Mouse (Mus musculus): ENCODE results near the gene Gm14410.
A peak's percentile ranks its signal among the peaks of the same experiment; 100 is the strongest.
"Not testable (repeated sequence)": the region's sequence is repeated elsewhere in the genome, so short reads cannot be mapped to it uniquely, and the experiment has no call there.

Gm14410 gene

GRCm38 (mm10) chr2:177206341-177206740, at the start of gene Gm14410:
Gene Gm14410, minus strand, starts transcription at chr2:177206421.
- DNase-seq = peak; percentile 77 to 80

GRCm38 (mm10) chr2:177247449-177247848, 41.2 kb upstream of the Gm14410 start:
- DNase-seq = not testable (repeated sequence)

- DNase-seq = not testable (repeated sequence)
Observed at GRCm38 (mm10) chr2:177230461-177230860, 24.2 kb upstream of the Gm14410 start.

- not testable (repeated sequence) for DNase-seq
Observed at GRCm38 (mm10) chr2:177172749-177173148, 33.5 kb downstream of the Gm14410 start.

Data from cerebellum, postnatal 36 days (tissue).